Mouse (Mus musculus): Measurements from ENCODE around the gene Actl6a. TPM values are rescaled to one million over a fixed set of nuclear protein-coding genes. Genes with fewer than 3 reads are reported as not detected.

Actl6a gene
- polyA plus RNA-seq, 1 experiment from 2014 or later = 113 TPM

GRCm38 (mm10) chr3:32754384-32754915 lies 48.4 kb downstream of the Actl6a start:
- H3K4me2 ChIP-seq = no peak overlapping the region
- 81% methylated on average over 3 of the region's 3 CpGs for WGBS (ENCODE audit: insufficient replicate concordance)
- no peak overlapping the region for H3K9ac ChIP-seq
- ATAC-seq (ENCODE audit: low read depth) (no peak), DNase-seq (no peak)
- H3K27me3 ChIP-seq = no peaks in the 10 kb centered on the region
- H3K4me1 ChIP-seq (replicated peaks) = no peaks in the 10 kb centered on the region
- H3K27ac ChIP-seq = no peak overlapping the region
- H3K36me3 ChIP-seq = peaks cover 40% of the 10 kb centered on the region
- H3K4me3 ChIP-seq (replicated peaks) = no peak overlapping the region
- H3K9me3 ChIP-seq (replicated peaks) = no peaks in the 10 kb centered on the region

- Histone ChIP-seq H3K27ac (no peak overlapping the region), H3K27me3 (no peaks in the 10 kb centered on the region), H3K36me3 (no peaks in the 10 kb centered on the region; the same call in 1 of the 2 replicates), H3K4me1 (replicated peaks) (no peaks in the 10 kb centered on the region), H3K4me3 (replicated peaks) (no peak overlapping the region), H3K4me2 (no peak overlapping the region), H3K9ac (no peak overlapping the region), H3K9me3 (replicated peaks) (no peaks in the 10 kb centered on the region)
- 65% methylated on average over 5 of the region's 5 CpGs for WGBS (ENCODE audit: insufficient replicate concordance)
- DNase-seq (no peak), ATAC-seq (ENCODE audit: low read depth) (no peak)
These were observed 53.1 kb downstream of the Actl6a start for GRCm38 (mm10) chr3:32759212-32759611.

- Histone ChIP-seq H3K4me1 (replicated peaks) (no peaks in the 10 kb centered on the region), H3K9ac (no peak overlapping the region), H3K4me3 (replicated peaks) (no peak overlapping the region), H3K27ac (no peak overlapping the region), H3K9me3 (replicated peaks) (no peaks in the 10 kb centered on the region), H3K4me2 (no peak overlapping the region), H3K27me3 (no peaks in the 10 kb centered on the region), H3K36me3 (no peaks in the 10 kb centered on the region; the same call in 1 of the 2 replicates)
- DNase-seq (no peak), ATAC-seq (ENCODE audit: low read depth) (no peak)
- 56% methylated on average over 8 of the region's 8 CpGs for WGBS (ENCODE audit: insufficient replicate concordance)
These were observed 56.9 kb downstream of the Actl6a start for GRCm38 (mm10) chr3:32762962-32763361.

- ATAC-seq (ENCODE audit: low read depth) (no peak), DNase-seq (no peak)
- no peaks in the 10 kb centered on the region for H3K27me3 ChIP-seq
- no peak overlapping the region for H3K27ac ChIP-seq
- H3K4me1 ChIP-seq (replicated peaks) = no peaks in the 10 kb centered on the region
- no peaks in the 10 kb centered on the region for H3K36me3 ChIP-seq
- no peak overlapping the region for H3K4me2 ChIP-seq
- H3K9ac ChIP-seq = no peak overlapping the region
- no peak overlapping the region for H3K4me3 ChIP-seq (replicated peaks)
- no peaks in the 10 kb centered on the region for H3K9me3 ChIP-seq (replicated peaks)
- WGBS (ENCODE audit: insufficient replicate concordance) = 44% methylated on average over 7 of the region's 7 CpGs
These were observed 57.8 kb downstream of the Actl6a start for GRCm38 (mm10) chr3:32763902-32764301.

GRCm38 (mm10) chr3:32770781-32771180 lies 64.7 kb downstream of the Actl6a start:
- Histone ChIP-seq H3K9ac (no peak overlapping the region), H3K4me3 (replicated peaks) (no peak overlapping the region), H3K4me2 (no peak overlapping the region), H3K27ac (no peak overlapping the region), H3K36me3 (no peaks in the 10 kb centered on the region), H3K4me1 (replicated peaks) (no peaks in the 10 kb centered on the region), H3K27me3 (no peaks in the 10 kb centered on the region), H3K9me3 (replicated peaks) (no peaks in the 10 kb centered on the region)
- no peak for ATAC-seq (ENCODE audit: low read depth)
- DNase-seq = no peak
- 48% methylated on average over 2 of the region's 2 CpGs for WGBS (ENCODE audit: insufficient replicate concordance)

Other genes with a start within 250 kb of the Actl6a start
- gene Kcnmb3, start 214.1 kb upstream of the Actl6a start, polyA plus RNA-seq (2015; fragmentation: Nextera tagmentation; extraction: Ambion mirVana) = not detected in 2 replicates
- 21.5 and 24.6 TPM in 2 replicates for gene Zfp639, start 196.0 kb upstream of the Actl6a start, polyA plus RNA-seq (2015; fragmentation: Nextera tagmentation; extraction: Ambion mirVana)
- gene Mfn1, start 176.8 kb upstream of the Actl6a start, polyA plus RNA-seq (2015; fragmentation: Nextera tagmentation; extraction: Ambion mirVana) = 15.5 and 21.7 TPM in 2 replicates
- gene Gnb4, start 89.7 kb upstream of the Actl6a start, polyA plus RNA-seq (2015; fragmentation: Nextera tagmentation; extraction: Ambion mirVana) = 10.7 and 12.2 TPM in 2 replicates
- gene Ndufb5, start 30.7 kb downstream of the Actl6a start, polyA plus RNA-seq (2015; fragmentation: Nextera tagmentation; extraction: Ambion mirVana) = 172 and 175 TPM in 2 replicates
- 29.7 and 31.9 TPM in 2 replicates for gene Mrpl47, start 31.3 kb downstream of the Actl6a start, polyA plus RNA-seq (2015; fragmentation: Nextera tagmentation; extraction: Ambion mirVana)
- 0.33 and 0.36 TPM in 2 replicates for gene Usp13, start 111.2 kb downstream of the Actl6a start, polyA plus RNA-seq (2015; fragmentation: Nextera tagmentation; extraction: Ambion mirVana)

Measured in liver, embryonic 13.5 days (tissue).